Mouse (Mus musculus) megakaryocyte progenitor cell, adult 5-6 weeks (primary cell): ENCODE measurements around the gene Gm3435. TPM values are rescaled to one million over a fixed set of nuclear protein-coding genes. Genes with fewer than 3 reads are reported as not detected.
"Not testable (repeated sequence)": the region's sequence is repeated elsewhere in the genome, so short reads cannot be mapped to it uniquely, and the experiment has no call there.

Experiments
- ATAC-seq: replicated peaks from 2 replicates; pipeline ENCODE4 v1.8.0; 2016; ENCODE audit warnings: mild to moderate bottlenecking, moderate TSS enrichment, inconsistent platforms; ENCODE audit not compliant: poor library complexity
- total RNA-seq, 2 experiments: library from RNA; stranded (forward) in 1 of 2; stranded (reverse) in 1 of 2; fragments of 157-497, 149-512 nt in 1 of 2; fragments of 200-1000 nt in 1 of 2; gene quantifications; 2 replicates each; pipeline versions ENCODE4 v1.2.3 to v1.2.4; 2015 to 2017

The Gm3435 gene
- total RNA-seq (2015) (3.9 and 4.3 TPM in 2 replicates), total RNA-seq (2017) (2.0 and 2.9 TPM in 2 replicates)

GRCm38 (mm10) chr17:15009706-15010413 lies at the start of gene Gm3435:
Gene Gm3435, plus strand, starts transcription at chr17:15010176.
- ATAC-seq, result peak; percentile 93

DNA sequence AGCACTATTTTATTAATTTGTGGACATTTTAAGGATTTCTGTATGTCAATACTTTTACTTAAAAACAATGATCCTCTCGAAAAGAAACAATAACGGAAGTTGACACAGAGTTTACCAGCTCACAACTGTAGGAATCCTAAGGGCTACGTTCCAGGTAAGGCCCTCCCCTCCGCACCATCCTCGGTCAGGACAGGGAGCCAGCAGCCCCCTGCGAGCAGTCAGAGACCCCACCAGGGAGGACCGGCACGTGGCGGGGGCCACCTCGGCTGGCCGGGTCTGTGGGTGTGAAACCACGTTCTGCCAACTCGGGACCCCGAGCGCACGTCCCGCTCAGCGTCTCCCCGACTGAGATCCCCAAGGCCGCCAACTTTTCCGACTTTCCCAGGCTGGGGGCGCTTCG lies 49.5 kb upstream of the Gm3435 start:
- 0 out of 2 replicates have a peak, but pooled peaks have one; percentile 5 for ATAC-seq

- ATAC-seq, result peak; percentile 5
These were observed 48.9 kb upstream of the Gm3435 start, which contains the start of gene Phf10 for GRCm38 (mm10) chr17:14960951-14961556. Gene Phf10, minus strand, starts transcription at chr17:14961273.

GRCm38 (mm10) chr17:14961557-14962154 lies 48.3 kb upstream of the Gm3435 start:
- ATAC-seq, result peak; percentile 59

DNA sequence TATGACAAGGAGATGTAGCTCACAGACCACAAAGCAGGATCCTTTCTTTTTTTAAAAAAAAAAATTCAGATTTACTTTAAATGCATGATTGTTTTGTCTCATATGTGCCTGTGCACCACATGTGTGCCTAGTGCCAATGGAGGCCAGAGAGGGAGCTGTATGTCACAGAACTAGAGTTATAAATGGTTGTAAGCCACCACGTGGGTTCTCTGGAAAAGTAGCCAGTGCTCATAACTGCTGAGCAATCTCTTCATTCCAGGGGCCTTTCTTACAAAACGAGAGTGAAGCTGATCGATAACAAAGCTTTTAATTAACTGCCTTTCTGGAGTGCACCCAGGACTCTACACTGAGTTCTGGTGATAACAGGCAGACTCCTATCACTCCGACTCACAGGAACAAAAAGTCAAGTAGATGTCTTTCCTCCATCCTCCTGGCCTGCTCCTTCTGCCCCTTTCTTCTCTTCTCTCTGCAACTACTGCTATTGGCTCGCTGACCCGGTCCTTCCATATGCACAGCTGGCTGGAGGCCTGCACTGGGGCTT lies 41.5 kb upstream of the Gm3435 start:
- ATAC-seq, result peak; percentile 80

DNA sequence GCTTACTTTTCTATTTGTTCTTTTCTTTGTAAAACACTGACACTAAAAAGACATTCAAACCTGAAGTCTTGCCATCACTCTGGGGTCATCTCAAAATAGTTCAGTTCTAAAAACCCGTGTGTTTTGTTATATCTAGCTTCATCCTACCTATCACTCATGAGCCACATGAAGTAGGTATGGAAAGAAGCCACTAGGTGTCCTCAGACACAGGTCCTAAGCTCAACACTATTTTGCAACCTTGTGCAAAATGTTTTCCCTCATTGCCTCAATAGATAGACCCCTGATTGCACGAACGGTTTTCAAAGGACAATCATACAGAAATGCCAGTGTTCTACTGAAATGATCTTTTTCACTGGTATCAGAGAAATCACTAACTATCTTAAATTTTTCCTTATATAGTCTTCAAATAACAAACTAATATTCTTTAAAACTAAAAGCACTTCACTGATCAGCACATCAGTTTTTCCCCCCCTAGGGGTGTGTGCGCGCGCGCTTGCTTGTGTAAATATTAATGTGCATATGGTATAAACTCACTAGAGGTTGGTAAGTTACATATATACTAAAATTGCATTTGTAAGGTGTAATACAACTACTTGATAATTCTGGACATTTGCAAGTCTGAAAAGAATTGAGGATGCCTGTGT lies 32.1 kb upstream of the Gm3435 start:
- ATAC-seq, result peak; percentile 75

DNA sequence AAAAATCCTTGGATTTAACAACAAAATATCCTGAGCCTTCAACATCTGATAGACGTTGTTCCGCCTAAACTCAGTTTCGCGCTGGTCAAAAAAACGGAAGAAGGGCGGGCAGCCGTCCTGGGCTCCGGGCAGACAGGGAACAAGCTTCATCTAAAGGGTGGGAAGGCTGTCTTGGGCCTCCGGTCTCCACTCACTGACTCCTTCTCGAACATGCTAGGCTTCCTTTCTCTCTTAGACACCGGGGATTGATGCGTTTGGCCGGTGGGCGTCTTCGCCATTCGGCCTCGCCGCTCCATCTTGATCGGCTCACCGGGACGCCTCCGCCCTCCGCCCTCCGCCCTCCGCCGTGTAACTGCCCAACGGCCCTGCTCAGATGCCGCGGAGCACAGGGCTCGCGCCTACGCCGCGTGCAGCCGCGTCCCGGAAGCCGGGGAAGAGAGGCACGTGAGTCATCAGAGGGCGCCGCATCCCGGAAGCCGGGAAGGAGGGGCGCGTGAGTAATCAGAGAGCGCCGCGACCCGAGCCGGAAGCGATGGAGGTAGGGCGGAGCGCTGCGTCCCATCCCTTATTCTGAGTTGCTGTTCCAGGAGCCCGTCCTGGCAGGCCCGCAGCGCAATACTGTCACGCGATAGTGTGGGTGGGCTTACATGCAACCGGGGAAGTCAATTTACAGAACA lies 31.5 kb upstream of the Gm3435 start, which contains the start of the genes 9030025P20Rik and Gm3417:
Gene 9030025P20Rik, plus strand, starts transcription at position 107 of the 677 bp plus-strand sequence.
Gene Gm3417, minus strand, starts transcription at position 429 of the 677 bp plus-strand sequence.
- peak; percentile 91 for ATAC-seq

GRCm38 (mm10) chr17:14990116-14990702 lies 19.8 kb upstream of the Gm3435 start:
- ATAC-seq, result peak; percentile 40

GRCm38 (mm10) chr17:14992522-14993138 lies 17.3 kb upstream of the Gm3435 start:
- peak; percentile 5; the same call in 1 of the 2 replicates for ATAC-seq

DNA sequence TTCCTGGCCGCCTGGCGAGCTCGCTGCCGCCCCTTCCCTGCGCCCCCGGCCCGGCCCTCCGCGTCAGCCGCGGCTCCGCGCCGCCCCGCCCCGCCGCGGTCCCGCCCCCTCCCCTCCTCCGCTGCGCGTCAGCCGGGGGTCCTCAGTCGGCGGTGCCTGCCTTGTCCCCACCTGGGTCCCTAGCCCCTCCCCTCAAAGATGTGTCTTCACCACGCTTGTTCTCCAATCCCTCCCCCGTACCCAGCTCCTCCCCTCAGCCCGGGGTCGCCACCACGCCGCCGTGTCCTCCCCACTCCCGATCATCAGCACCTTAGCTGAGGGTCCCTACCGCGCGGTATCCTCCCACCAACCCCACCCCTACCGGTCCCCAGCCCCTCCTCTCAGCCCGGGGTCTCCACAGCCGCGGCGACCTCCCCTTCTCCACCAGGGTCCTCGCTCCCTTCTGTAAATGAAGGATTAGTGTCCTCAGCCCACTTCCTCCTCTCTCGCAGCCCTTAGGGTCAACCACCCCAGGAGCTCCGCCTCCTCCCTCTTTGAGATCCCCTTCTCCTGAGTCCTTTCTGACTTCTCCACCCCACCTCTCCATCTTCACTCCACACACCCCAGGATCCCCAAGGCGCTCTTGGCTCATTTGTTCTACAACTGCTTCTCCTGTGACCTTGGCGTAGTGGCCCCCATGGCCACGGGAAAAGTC lies 16.7 kb upstream of the Gm3435 start:
- peak; percentile 60 for ATAC-seq

GRCm38 (mm10) chr17:14994140-14994539 lies 15.8 kb upstream of the Gm3435 start:
- peak; percentile 21; the same call in 1 of the 2 replicates for ATAC-seq

DNA sequence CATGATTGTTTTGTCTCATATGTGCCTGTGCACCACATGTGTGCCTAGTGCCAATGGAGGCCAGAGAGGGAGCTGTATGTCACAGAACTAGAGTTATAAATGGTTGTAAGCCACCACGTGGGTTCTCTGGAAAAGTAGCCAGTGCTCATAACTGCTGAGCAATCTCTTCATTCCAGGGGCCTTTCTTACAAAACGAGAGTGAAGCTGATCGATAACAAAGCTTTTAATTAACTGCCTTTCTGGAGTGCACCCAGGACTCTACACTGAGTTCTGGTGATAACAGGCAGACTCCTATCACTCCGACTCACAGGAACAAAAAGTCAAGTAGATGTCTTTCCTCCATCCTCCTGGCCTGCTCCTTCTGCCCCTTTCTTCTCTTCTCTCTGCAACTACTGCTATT lies 9.9 kb upstream of the Gm3435 start:
- peak; percentile 79 for ATAC-seq

DNA sequence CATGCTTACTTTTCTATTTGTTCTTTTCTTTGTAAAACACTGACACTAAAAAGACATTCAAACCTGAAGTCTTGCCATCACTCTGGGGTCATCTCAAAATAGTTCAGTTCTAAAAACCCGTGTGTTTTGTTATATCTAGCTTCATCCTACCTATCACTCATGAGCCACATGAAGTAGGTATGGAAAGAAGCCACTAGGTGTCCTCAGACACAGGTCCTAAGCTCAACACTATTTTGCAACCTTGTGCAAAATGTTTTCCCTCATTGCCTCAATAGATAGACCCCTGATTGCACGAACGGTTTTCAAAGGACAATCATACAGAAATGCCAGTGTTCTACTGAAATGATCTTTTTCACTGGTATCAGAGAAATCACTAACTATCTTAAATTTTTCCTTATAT lies 888 bp upstream of the Gm3435 start:
- peak; percentile 73 for ATAC-seq

- ATAC-seq, result peak; percentile 52
These were observed 11.7 kb downstream of the Gm3435 start for GRCm38 (mm10) chr17:15021503-15022220.

DNA sequence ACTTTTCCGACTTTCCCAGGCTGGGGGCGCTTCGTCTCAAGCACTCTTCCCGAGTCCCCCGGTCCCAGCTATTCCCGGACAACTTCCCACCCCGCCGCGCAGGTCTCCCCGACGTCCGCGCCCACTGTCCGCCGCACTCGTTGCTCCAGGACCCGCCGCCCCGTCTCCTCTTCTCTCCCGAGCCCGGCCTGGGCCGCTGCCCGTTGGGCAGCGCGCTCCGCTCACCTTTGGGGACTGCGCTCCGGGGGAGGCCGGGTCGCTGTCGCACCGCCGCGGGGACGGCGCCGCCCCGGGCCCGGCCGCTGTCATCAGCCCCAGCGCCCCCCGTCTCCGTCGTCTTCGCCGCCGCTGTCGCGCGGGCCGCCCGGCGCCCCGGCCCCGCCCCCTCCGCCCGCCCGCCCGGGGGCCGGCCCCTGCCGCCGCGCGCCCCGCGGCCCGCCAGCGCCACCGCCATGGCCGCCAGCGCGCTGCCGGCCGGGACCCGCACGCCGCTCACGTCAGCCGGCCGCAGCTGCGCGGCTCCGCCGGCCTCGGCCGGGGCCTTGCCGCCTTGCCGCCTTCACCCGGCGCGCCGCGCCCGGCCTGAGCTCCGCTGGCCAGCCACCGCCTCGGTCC lies 14.0 kb downstream of the Gm3435 start:
- ATAC-seq, result not testable (repeated sequence)

- peak; percentile 55 for ATAC-seq
These were observed 14.7 kb downstream of the Gm3435 start for GRCm38 (mm10) chr17:15024502-15025193.

GRCm38 (mm10) chr17:15025513-15025912 lies 15.5 kb downstream of the Gm3435 start:
- peak; percentile 16; the same call in 1 of the 2 replicates for ATAC-seq
